Mouse (Mus musculus) cortical plate, adult 2 months (tissue): ENCODE measurements at regions not wholly inside any gene's neighbourhood (a gene's known extent, or its start where the extent isn't known, plus 50 kb on each side); places are given as distances from the start of the nearest gene placed in this dataset.

ENCODE experiments used
- H3K27ac ChIP-seq: fragments of 200-500 bp; 2 replicates; pipeline ENCODE4 v1.5.1; 2012; ENCODE audit warnings: low read length, control low read depth, inconsistent platforms; ENCODE audit not compliant: insufficient read depth
- H3K4me1 ChIP-seq: fragments of 200-500 bp; 2 replicates; pipeline ENCODE4 v1.6.1; 2011; ENCODE audit warnings: low read length; ENCODE audit not compliant: control insufficient read depth, insufficient read depth
- H3K4me3 ChIP-seq: fragments of 200-500 bp; 2 replicates; pipeline ENCODE4 v1.5.1; 2011; ENCODE audit warnings: mild to moderate bottlenecking, low read length, control low read depth; ENCODE audit not compliant: insufficient read depth
- CTCF ChIP-seq: fragments of 200-500 bp; IDR thresholded peaks from 2 replicates; pipeline ENCODE4 v1.5.1; 2011; ENCODE audit warnings: mild to moderate bottlenecking, control low read depth, low read length; ENCODE audit not compliant: insufficient read depth; ENCODE audit errors: extremely low read depth
- POLR2A ChIP-seq: fragments of 200-500 bp; IDR thresholded peaks from 2 replicates; pipeline ENCODE4 v1.6.1; 2011; ENCODE audit warnings: mild to moderate bottlenecking, low read length, control low read depth; ENCODE audit not compliant: insufficient read depth; ENCODE audit errors: extremely low read depth

DNA sequence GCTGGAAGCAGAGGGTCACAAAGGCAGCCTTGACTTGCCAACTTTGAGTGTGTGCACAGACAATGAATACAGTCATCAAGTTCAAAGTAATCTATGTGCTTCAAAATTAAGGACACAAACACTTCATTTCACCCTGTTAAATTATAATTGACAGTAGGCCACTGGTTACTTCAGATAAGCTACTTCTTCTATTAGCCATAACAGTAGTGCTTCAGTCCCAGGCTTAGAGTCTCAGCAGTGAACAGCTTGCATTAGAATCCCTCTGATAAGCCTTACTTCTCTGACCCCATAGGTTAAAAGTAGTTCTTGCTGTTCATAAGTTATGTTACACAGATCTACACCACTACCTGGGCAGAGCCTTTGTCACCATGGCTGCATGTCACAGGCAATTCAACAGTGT lies 63.8 kb upstream of the Ngly1 start:
- Histone ChIP-seq H3K4me1 (no peaks in the 10 kb centered on the region), H3K27ac (no peak overlapping the region), H3K4me3 (no peak overlapping the region)
- TF ChIP-seq POLR2A (no peak), CTCF (no peak)
